Comparison of ENCODE assay signal across 8 mouse cellular contexts in the genomic region with DNA sequence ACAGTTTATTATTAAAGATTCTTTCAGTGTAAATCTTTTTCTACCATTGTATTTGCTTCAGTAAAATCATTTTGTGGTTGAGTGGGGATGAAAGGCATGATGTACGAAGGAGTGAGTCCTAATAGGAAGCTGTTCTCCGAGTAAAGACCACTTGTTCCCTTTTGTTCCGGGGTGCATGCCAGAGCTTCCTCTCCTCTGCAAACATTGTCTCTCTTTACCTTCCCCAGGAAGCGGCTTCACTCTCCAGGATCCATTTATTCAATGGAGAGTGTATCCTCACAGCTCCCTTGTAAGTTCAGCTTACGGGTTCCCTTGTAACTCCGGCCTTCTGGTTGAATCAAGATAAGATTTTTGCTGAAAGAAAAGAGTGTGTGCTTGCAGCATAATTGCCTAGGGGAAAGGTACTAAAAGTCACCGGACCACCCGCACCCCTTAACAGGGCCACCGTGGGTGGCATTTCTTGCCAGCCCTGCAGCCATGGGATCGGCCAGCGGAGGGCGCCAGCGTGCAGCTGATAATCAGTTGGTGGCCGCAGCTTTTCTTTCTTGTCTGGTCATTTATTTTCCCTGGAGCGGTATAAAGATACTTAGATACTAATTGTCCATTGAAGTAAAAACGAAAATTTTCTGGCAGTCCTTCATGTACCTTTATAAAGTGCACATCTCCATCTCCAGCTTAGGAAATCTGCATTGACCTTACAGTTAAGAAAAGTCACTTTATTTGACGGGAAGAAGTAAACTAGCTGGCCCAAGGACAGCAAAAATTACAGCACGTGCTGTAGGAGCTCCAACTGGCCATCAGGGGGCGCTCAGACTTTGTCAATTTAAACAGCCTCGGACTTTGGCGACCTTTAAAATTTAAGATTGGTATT. TPM values are rescaled to one million over a fixed set of nuclear protein-coding genes. Genes with fewer than 3 reads are reported as not detected.
DNase-seq lines count a peak whose midpoint lies in the region; ATAC-seq lines count a peak whose summit lies in the region.

No protein-coding gene starts in this region.

- H3K9me3 ChIP-seq in intestine, embryonic 16.5 days (ENCODE audit: control insufficient read depth, low read length): no peaks in the 10 kb centered on the region
- H3K9me3 ChIP-seq in midbrain, embryonic 10.5 days (replicated peaks): peaks cover 3% of the 10 kb centered on the region; the same call in 1 of the 2 replicates

- peak; percentile 53 for DNase-seq in adrenal gland, adult 8-10 months
- peak; percentile 93 for DNase-seq in embryo, embryonic 9.5 days (ENCODE audit: extremely low spot score)
- peak; percentile 19 for DNase-seq in gonadal fat pad, adult 2 months (ENCODE audit: low read depth)
- DNase-seq in left cerebral cortex, postnatal 25 days (ENCODE audit: low spot score in 2 of 2): peak; percentile 79 to 86
- peak; percentile 90 for DNase-seq in midbrain, embryonic 10.5 days (ENCODE audit: low spot score)
- DNase-seq in right cerebral cortex, postnatal 36 days (ENCODE audit: low spot score in 2 of 2): peak; percentile 66 to 68
- DNase-seq in urinary bladder, postnatal 4 days (ENCODE audit: low spot score in 2 of 2): peak; percentile 69 to 84

- peak overlapping the region; percentile 34 for H3K4me3 ChIP-seq in intestine, embryonic 16.5 days (ENCODE audit: low read length)
- peak overlapping the region; percentile 48 for H3K4me3 ChIP-seq in midbrain, embryonic 10.5 days

- H3K9ac ChIP-seq in intestine, embryonic 16.5 days (ENCODE audit: low read depth, low read length): peak overlapping the region; percentile 52; the same call in 1 of the 2 replicates

- intact Hi-C loops in left cerebral cortex, postnatal 25 days (cut with DNase I): loop anchor here (1.0 to 2.0 kb wide), 3 partner anchors 218 to 348 kb away; no protein-coding TSS in a partner anchor

- no peaks in the 10 kb centered on the region for H3K36me3 ChIP-seq in intestine, embryonic 16.5 days (ENCODE audit: control insufficient read depth, insufficient read depth, low read length)
- H3K36me3 ChIP-seq in midbrain, embryonic 10.5 days: peaks cover 7% of the 10 kb centered on the region

- ATAC-seq in intestine, embryonic 16.5 days: peak; percentile 85

- WGBS in intestine, embryonic 16.5 days: 2% methylated on average over 21 of the region's 21 CpGs
- under 1% methylated on average over 21 of the region's 21 CpGs for WGBS in midbrain, embryonic 10.5 days

- 0 out of 2 replicates have a peak, but pooled peaks cover 3% of the 10 kb centered on the region for H3K4me1 ChIP-seq in intestine, embryonic 16.5 days (ENCODE audit: control insufficient read depth, insufficient read depth, low read length)
- peaks cover 45% of the 10 kb centered on the region for H3K4me1 ChIP-seq in midbrain, embryonic 10.5 days

- no peaks in the 10 kb centered on the region for H3K27me3 ChIP-seq in intestine, embryonic 16.5 days (replicated peaks; ENCODE audit: control insufficient read depth, insufficient read depth, low read length)
- H3K27me3 ChIP-seq in midbrain, embryonic 10.5 days (ENCODE audit: low read depth, poor library complexity, severe bottlenecking): peaks cover 61% of the 10 kb centered on the region

- H3K27ac ChIP-seq in intestine, embryonic 16.5 days (ENCODE audit: low read length): no peak overlapping the region
- peak overlapping the region; percentile 75 for H3K27ac ChIP-seq in midbrain, embryonic 10.5 days (replicated peaks)

- peak overlapping the region; percentile 66 for H3K4me2 ChIP-seq in intestine, embryonic 16.5 days (ENCODE audit: low read depth, low read length)

RNA-seq across cellular contexts. Expression of a gene that starts 53.6 kb away (rescaled TPM):
- total RNA-seq in adrenal gland, adult 8-10 months (2022): 10 to 100 TPM; 58.4 to 74.0 (median 61.9) TPM
- polyA plus RNA-seq in gonadal fat pad, adult 2 months (2012; rRNA removed): 12.1 and 14.8 TPM in 2 replicates
- 63.6 and 68.3 TPM in 2 replicates for polyA plus RNA-seq in intestine, embryonic 16.5 days (2015; fragmentation: Nextera tagmentation; extraction: Ambion mirVana)
- 10 to 100 TPM; 40.1 to 42.6 TPM for total RNA-seq in left cerebral cortex, postnatal 25 days (2021)
- polyA plus RNA-seq in midbrain, embryonic 10.5 days (2016; fragmentation: Nextera tagmentation; extraction: Ambion mirVana): 88.0 and 92.5 TPM in 2 replicates

Comparison
In these comparisons a context has a peak if more than half of its experiments do, and no peak if none do; other contexts are left out.
1. DNase-seq: peak in every context shown above with its lines; median percentile 93 in embryo, embryonic 9.5 days; 90 in midbrain, embryonic 10.5 days; 82 in left cerebral cortex, postnatal 25 days; 76 in urinary bladder, postnatal 4 days; 67 in right cerebral cortex, postnatal 36 days; 53 in adrenal gland, adult 8-10 months; 19 in gonadal fat pad, adult 2 months.